Mouse (Mus musculus): ENCODE results near the gene Gm12666.
"Not testable (repeated sequence)": the region's sequence is repeated elsewhere in the genome, so short reads cannot be mapped to it uniquely, and the experiment has no call there.

Gene Gm12666

DNA sequence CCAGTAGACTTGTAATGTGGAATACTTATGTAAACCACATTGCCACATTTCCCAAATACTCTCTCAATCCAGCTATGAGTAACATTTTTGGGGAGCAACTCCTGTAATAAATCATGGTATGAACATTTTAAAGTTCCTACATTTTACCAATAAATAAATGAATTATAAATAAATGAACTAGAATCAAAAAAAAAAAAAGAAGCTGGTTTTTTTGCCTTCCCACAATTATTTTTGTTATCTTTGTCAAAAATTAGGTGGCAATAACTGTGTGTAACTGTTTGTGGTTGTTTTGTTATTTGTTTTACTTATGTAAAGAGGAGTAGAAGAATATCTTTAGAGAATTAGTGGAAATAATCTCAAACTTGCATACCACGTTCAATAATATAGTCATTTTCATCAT lies at the start of gene Gm12666:
Gene Gm12666 (minus strand): TSS at position 101 of the 400 bp plus-strand sequence.
- DNase-seq (ENCODE audit: low spot score) = not testable (repeated sequence)

DNA sequence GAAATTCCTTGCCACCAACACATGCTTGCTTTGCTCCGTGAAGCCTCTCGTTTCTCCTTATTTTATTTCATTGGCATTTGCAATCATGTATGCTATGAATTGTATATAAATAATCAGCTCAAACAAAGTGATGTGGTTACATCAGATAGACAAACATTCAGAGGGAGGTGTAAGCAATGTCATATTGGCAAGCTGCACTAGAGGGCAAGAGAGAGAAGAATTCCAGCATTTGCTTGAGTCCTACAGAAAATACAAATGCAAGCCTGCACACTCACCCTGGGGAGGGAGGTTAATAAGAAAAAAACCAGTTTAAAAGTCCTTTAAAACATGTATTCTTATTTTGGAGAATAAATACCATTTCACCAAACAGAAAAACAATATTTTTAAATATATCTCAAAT lies 34.8 kb upstream of the Gm12666 start:
- no peak for DNase-seq (ENCODE audit: low spot score)

DNA sequence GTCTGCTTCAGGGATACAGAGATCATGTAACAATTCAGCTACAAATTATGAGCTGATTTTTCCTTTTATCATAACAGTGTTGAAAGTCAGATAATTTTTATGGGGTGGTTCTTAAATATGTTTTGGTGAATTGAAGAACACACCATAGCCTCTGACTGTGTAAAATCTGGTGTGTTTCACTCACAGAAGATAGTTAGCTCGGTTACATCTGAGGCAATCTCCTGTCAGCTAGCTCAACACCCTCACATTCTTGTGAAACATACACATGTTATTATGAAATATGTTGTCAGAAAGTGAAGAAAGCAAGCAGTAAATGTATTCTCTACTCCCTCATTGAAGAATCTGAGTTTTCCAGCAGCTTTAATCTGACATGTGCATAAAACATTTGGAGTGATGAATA lies 24.7 kb upstream of the Gm12666 start:
- no peak for DNase-seq (ENCODE audit: low spot score)

DNA sequence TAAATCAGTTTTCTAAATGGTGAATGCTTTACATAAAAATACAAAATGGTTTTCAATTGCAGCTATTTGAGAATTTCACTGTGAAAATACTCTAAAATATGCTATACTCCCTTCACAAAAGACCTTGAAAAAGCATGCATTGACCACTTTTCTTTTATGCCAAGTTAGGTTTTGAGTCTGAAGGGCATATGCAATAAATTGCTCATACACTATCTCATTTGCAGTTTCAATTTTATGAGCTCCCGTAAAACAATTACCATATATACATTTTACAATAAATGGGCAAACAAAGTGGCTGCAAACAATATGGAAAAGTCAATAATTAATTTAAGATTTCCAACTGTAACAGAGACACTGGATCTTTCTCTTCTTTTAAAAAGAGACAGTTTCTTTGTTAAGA lies 38.9 kb downstream of the Gm12666 start:
- DNase-seq (ENCODE audit: low spot score) = no peak

DNA sequence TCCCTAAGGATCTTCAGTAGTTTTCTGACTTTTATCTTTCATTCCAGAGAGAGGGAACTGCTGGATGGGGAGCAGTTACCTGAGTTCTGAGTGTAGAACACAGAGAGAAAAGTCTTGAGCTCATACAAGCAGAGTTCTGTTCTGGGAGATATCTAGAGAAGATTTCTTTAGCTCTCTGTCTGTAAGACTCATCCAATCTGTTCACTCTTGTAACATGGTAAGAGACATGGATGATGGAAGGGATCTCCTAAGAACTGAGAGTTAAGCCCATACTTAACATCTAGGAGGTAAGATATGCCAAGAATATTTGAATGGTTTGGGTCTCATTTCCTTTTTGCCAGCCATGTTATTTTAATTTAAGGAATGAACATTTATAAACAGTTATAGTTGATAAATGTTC lies 44.4 kb downstream of the Gm12666 start, which contains the start of gene Izumo3:
Gene Izumo3 (minus strand): TSS at position 101 of the 400 bp plus-strand sequence.
- no peak for DNase-seq (ENCODE audit: low spot score)

All from ovary, adult 18-20 months (tissue).